Mouse (Mus musculus) thymus, adult 2 months (tissue): ENCODE measurements around the gene Zfp579. TPM values are rescaled to one million over a fixed set of nuclear protein-coding genes. Genes with fewer than 3 reads are reported as not detected.
A peak's percentile ranks its signal among the peaks of the same experiment; 100 is the strongest.

Source experiments
- DNase-seq: peaks from one replicate; pipeline ENCODE4 v3.0.0; 2021
- H3K27ac ChIP-seq: fragments of 200-500 bp; 2 replicates; pipeline ENCODE4 v1.5.1; 2012; ENCODE audit warnings: low read length, control low read depth; ENCODE audit not compliant: control insufficient read depth, insufficient read depth
- H3K27me3 ChIP-seq: fragments of 200-500 bp; 2 replicates; pipeline ENCODE4 v1.6.1; 2012; ENCODE audit warnings: mild to moderate bottlenecking, low read length, moderate library complexity, mixed read lengths; ENCODE audit not compliant: control insufficient read depth, insufficient read depth
- H3K36me3 ChIP-seq: fragments of 200-500 bp; 2 replicates; pipeline ENCODE4 v1.6.1; 2012; ENCODE audit warnings: mild to moderate bottlenecking, low read length, moderate library complexity; ENCODE audit not compliant: control insufficient read depth, insufficient read depth
- H3K4me1 ChIP-seq: fragments of 200-500 bp; replicated peaks from 2 replicates; pipeline ENCODE4 v1.6.1; 2012; ENCODE audit warnings: low read length; ENCODE audit not compliant: control insufficient read depth, insufficient read depth
- H3K4me3 ChIP-seq: fragments of 200-500 bp; 2 replicates; pipeline ENCODE4 v1.5.1; 2012; ENCODE audit warnings: mild to moderate bottlenecking, low read length, control low read depth, moderate library complexity; ENCODE audit not compliant: control insufficient read depth, insufficient read depth
- CTCF ChIP-seq: fragments of 200-500 bp; IDR thresholded peaks from 2 replicates; pipeline ENCODE4 v1.5.1; 2012; ENCODE audit warnings: mild to moderate bottlenecking, control low read depth, low read length, moderate library complexity, borderline replicate concordance; ENCODE audit not compliant: control insufficient read depth, poor library complexity, insufficient read depth; ENCODE audit errors: extremely low read depth
- POLR2A ChIP-seq: fragments of 200-500 bp; IDR thresholded peaks from 2 replicates; pipeline ENCODE4 v1.6.1; 2012; ENCODE audit warnings: mild to moderate bottlenecking, low read length, control low read depth, moderate library complexity; ENCODE audit not compliant: control insufficient read depth, poor library complexity, insufficient read depth; ENCODE audit errors: extremely low read depth
- WGBS: fragments of 180-500 bp; shearing (Covaris S2); methylation state at CpG from one replicate; pipeline ENCODE4 v1.1.7; 2018; 5-methylcytosine and 5-hydroxymethylcytosine counted together
- polyA plus RNA-seq: library from polyadenylated mRNA; depleted of rRNA; stranded (reverse); fragments of >200 nt; gene quantifications from 2 replicates; pipeline ENCODE4 v1.2.3, GENCODE M21; 2012

Zfp579 gene
- polyA plus RNA-seq, 1 experiment, result 125 TPM

- no peak overlapping the region for H3K27ac ChIP-seq
- 70% methylated on average over 5 of the region's 5 CpGs for WGBS
- no peaks in the 10 kb centered on the region for H3K27me3 ChIP-seq
- TF ChIP-seq CTCF (no peak), POLR2A (no peak)
- no peak for DNase-seq
- H3K4me3 ChIP-seq, result no peak overlapping the region
- H3K36me3 ChIP-seq, result no peaks in the 10 kb centered on the region
- peaks cover 4% of the 10 kb centered on the region; the same call in 1 of the 2 replicates for H3K4me1 ChIP-seq
Observed at GRCm38 (mm10) chr7:4964988-4965387, 31.0 kb downstream of the Zfp579 start.

GRCm38 (mm10) chr7:4964272-4964671, 31.7 kb downstream of the Zfp579 start, which contains the start of gene Sbk2:
Gene Sbk2, minus strand, starts transcription at chr7:4964406.
- H3K27ac ChIP-seq, result no peak within 1 kb of the TSS
- peak; percentile 86 for DNase-seq
- H3K36me3 ChIP-seq, result no peaks in the 10 kb centered on the region
- no peaks in the 10 kb centered on the region for H3K27me3 ChIP-seq
- H3K4me1 ChIP-seq, result peaks cover 4% of the 10 kb centered on the region; the same call in 1 of the 2 replicates
- no peak within 1 kb of the TSS for H3K4me3 ChIP-seq
- TF ChIP-seq POLR2A (no peak), CTCF (peak; percentile 69; the same call in 1 of the 2 replicates)
- WGBS, result 3% methylated on average over 10 of the region's 10 CpGs

- no peaks in the 10 kb centered on the region for H3K36me3 ChIP-seq
- H3K4me3 ChIP-seq, result no peak overlapping the region
- no peaks in the 10 kb centered on the region for H3K27me3 ChIP-seq
- H3K4me1 ChIP-seq, result peaks cover 4% of the 10 kb centered on the region; the same call in 1 of the 2 replicates
- WGBS, result 77% methylated on average over 5 of the region's 5 CpGs
- no peak for DNase-seq
- no peak overlapping the region for H3K27ac ChIP-seq
- no peak for TF ChIP-seq CTCF
- TF ChIP-seq POLR2A, result no peak
Observed at GRCm38 (mm10) chr7:4963527-4963926, 32.4 kb downstream of the Zfp579 start.

GRCm38 (mm10) chr7:4957361-4957760, 38.6 kb downstream of the Zfp579 start:
- DNase-seq, result no peak
- no peaks in the 10 kb centered on the region for H3K4me1 ChIP-seq
- no peak overlapping the region for H3K27ac ChIP-seq
- TF ChIP-seq CTCF (no peak), POLR2A (no peak)
- no peak overlapping the region for H3K4me3 ChIP-seq
- no peaks in the 10 kb centered on the region for H3K27me3 ChIP-seq
- no peaks in the 10 kb centered on the region for H3K36me3 ChIP-seq
- 96% methylated on average over 10 of the region's 10 CpGs for WGBS

GRCm38 (mm10) chr7:4953815-4954445, 42.0 kb downstream of the Zfp579 start:
- H3K27me3 ChIP-seq, result no peaks in the 10 kb centered on the region
- H3K36me3 ChIP-seq, result no peaks in the 10 kb centered on the region
- H3K4me3 ChIP-seq, result no peak overlapping the region
- DNase-seq, result no peak
- H3K4me1 ChIP-seq, result no peaks in the 10 kb centered on the region; the same call in 1 of the 2 replicates
- H3K27ac ChIP-seq, result no peak overlapping the region
- TF ChIP-seq CTCF (no peak), POLR2A (no peak)
- 82% methylated on average over 10 of the region's 10 CpGs for WGBS

- DNase-seq, result no peak
- H3K36me3 ChIP-seq, result no peaks in the 10 kb centered on the region
- TF ChIP-seq POLR2A, result no peak
- no peak for TF ChIP-seq CTCF
- no peaks in the 10 kb centered on the region for H3K27me3 ChIP-seq
- 91% methylated on average over 19 of the region's 19 CpGs for WGBS
- H3K4me3 ChIP-seq, result no peak overlapping the region
- peaks cover 4% of the 10 kb centered on the region for H3K4me1 ChIP-seq
- H3K27ac ChIP-seq, result no peak overlapping the region
Observed at GRCm38 (mm10) chr7:4950561-4951342, 45.2 kb downstream of the Zfp579 start.
